Mouse (Mus musculus): ENCODE measurements at regions not wholly inside any gene's neighbourhood (a gene's known extent, or its start where the extent isn't known, plus 50 kb on each side); places are given as distances from the start of the nearest gene placed in this dataset.

GRCm38 (mm10) chr8:127769651-127770050 lies 588.8 kb upstream of the Nrp1 start:
- TF ChIP-seq HCFC1 (IDR thresholded peaks at IDR 0.05; ENCODE audit: borderline replicate concordance, insufficient read depth, low read length) (no peak), ZNF384 (IDR thresholded peaks at IDR 0.05; ENCODE audit: low read depth, low read length) (no peak), CHD2 (IDR thresholded peaks at IDR 0.05; ENCODE audit: low read depth, low read length) (no peak), MAFK (IDR thresholded peaks at IDR 0.05; ENCODE audit: insufficient read depth, low read depth, low read length) (no peak), ZC3H11A (IDR thresholded peaks at IDR 0.05; ENCODE audit: borderline replicate concordance, low read depth, low read length) (no peak)

Data from ES-E14 (cell line).